Comparison of ENCODE assay signal across 8 mouse cellular contexts in genomic region chr4:128698011-128698861, GRCm38 (mm10). TPM values are rescaled to one million over a fixed set of nuclear protein-coding genes. Genes with fewer than 3 reads are reported as not detected.
DNase-seq lines count a peak whose midpoint lies in the region; ATAC-seq lines count a peak whose summit lies in the region.

No protein-coding gene starts in this region.

- H3K9ac ChIP-seq in heart, embryonic 14.5 days (ENCODE audit: low read length): no peak overlapping the region
- no peak overlapping the region for H3K9ac ChIP-seq in kidney, embryonic 14.5 days (ENCODE audit: low read depth, low read length)
- H3K9ac ChIP-seq in limb, embryonic 13.5 days: no peak overlapping the region
- no peak overlapping the region for H3K9ac ChIP-seq in neural tube, embryonic 15.5 days (replicated peaks)

- no peak overlapping the region for H3K27ac ChIP-seq in heart, embryonic 14.5 days (replicated peaks in 1 of 2; ENCODE audit: control insufficient read depth in 1 of 2, insufficient read depth in 1 of 2, low read depth in 2 of 2, low read length in 2 of 2)
- peak overlapping the region; percentile 91 for H3K27ac ChIP-seq in kidney, embryonic 14.5 days (ENCODE audit: low read depth, low read length)
- H3K27ac ChIP-seq in limb, embryonic 13.5 days: peak overlapping the region; percentile 94
- peak overlapping the region; percentile 83 for H3K27ac ChIP-seq in neural tube, embryonic 15.5 days (replicated peaks)

- no peak overlapping the region for H3K4me2 ChIP-seq in heart, embryonic 14.5 days (ENCODE audit: low read length)
- H3K4me2 ChIP-seq in kidney, embryonic 14.5 days (replicated peaks; ENCODE audit: low read depth, low read length): no peak overlapping the region
- H3K4me2 ChIP-seq in limb, embryonic 13.5 days (replicated peaks): peak overlapping the region; percentile 3; the same call in 1 of the 2 replicates
- 0 out of 2 replicates have a peak overlapping the region, but pooled peaks have one; percentile 4 for H3K4me2 ChIP-seq in neural tube, embryonic 15.5 days

- H3K27me3 ChIP-seq in heart, embryonic 14.5 days (ENCODE audit: control insufficient read depth, insufficient read depth, low read length): peaks cover 13% of the 10 kb centered on the region
- H3K27me3 ChIP-seq in kidney, embryonic 14.5 days (ENCODE audit: control insufficient read depth, insufficient read depth, low read length): no peaks in the 10 kb centered on the region
- H3K27me3 ChIP-seq in limb, embryonic 13.5 days: no peaks in the 10 kb centered on the region
- H3K27me3 ChIP-seq in neural tube, embryonic 15.5 days (replicated peaks): no peaks in the 10 kb centered on the region

- peak; percentile 70 for DNase-seq in layer of hippocampus, adult 11-12 months (ENCODE audit: low spot score)
- DNase-seq in layer of hippocampus, postnatal 25 days (ENCODE audit: extremely low spot score in 1 of 2, low spot score in 1 of 2): no peak
- DNase-seq in fibroblast of lung, adult 2 months (ENCODE audit: low read depth): peak; percentile 94
- DNase-seq in spleen, postnatal 14 days (ENCODE audit: low spot score in 2 of 2): no peak

- no peaks in the 10 kb centered on the region for H3K9me3 ChIP-seq in heart, embryonic 14.5 days (ENCODE audit: control insufficient read depth, low read length)
- no peaks in the 10 kb centered on the region for H3K9me3 ChIP-seq in kidney, embryonic 14.5 days (ENCODE audit: control insufficient read depth, low read length)
- no peaks in the 10 kb centered on the region for H3K9me3 ChIP-seq in limb, embryonic 13.5 days
- H3K9me3 ChIP-seq in neural tube, embryonic 15.5 days (replicated peaks): no peaks in the 10 kb centered on the region

- no peaks in the 10 kb centered on the region for H3K36me3 ChIP-seq in heart, embryonic 14.5 days (ENCODE audit: control insufficient read depth, insufficient read depth, low read length)
- no peaks in the 10 kb centered on the region for H3K36me3 ChIP-seq in kidney, embryonic 14.5 days (ENCODE audit: control insufficient read depth, insufficient read depth, low read length)
- no peaks in the 10 kb centered on the region for H3K36me3 ChIP-seq in limb, embryonic 13.5 days
- H3K36me3 ChIP-seq in neural tube, embryonic 15.5 days: no peaks in the 10 kb centered on the region

- WGBS in heart, embryonic 14.5 days: 60% methylated on average over 12 of the region's 12 CpGs
- 37% methylated on average over 12 of the region's 12 CpGs for WGBS in kidney, embryonic 14.5 days
- WGBS in limb, embryonic 13.5 days: 19% methylated on average over 12 of the region's 12 CpGs
- WGBS in neural tube, embryonic 15.5 days: 35% methylated on average over 12 of the region's 12 CpGs

- ATAC-seq in heart, embryonic 14.5 days (ENCODE audit: insufficient number of reproducible peaks, insufficient read depth, low FRiP score, low read depth): peak; percentile 60
- peak; percentile 82 for ATAC-seq in kidney, embryonic 14.5 days (ENCODE audit: low FRiP score, low TSS enrichment)
- peak; percentile 91 for ATAC-seq in limb, embryonic 13.5 days (ENCODE audit: low FRiP score, low read depth)
- peak; percentile 49 for ATAC-seq in neural tube, embryonic 15.5 days (ENCODE audit: low FRiP score)

- no peak overlapping the region for H3K4me3 ChIP-seq in heart, embryonic 14.5 days (ENCODE audit: control insufficient read depth in 1 of 2, insufficient read depth in 1 of 2, low read depth in 1 of 2, low read length in 2 of 2)
- H3K4me3 ChIP-seq in kidney, embryonic 14.5 days (ENCODE audit: low read length): no peak overlapping the region
- no peak overlapping the region for H3K4me3 ChIP-seq in limb, embryonic 13.5 days
- H3K4me3 ChIP-seq in neural tube, embryonic 15.5 days (replicated peaks): no peak overlapping the region

- H3K4me1 ChIP-seq in heart, embryonic 14.5 days (ENCODE audit: control insufficient read depth in 2 of 2, insufficient read depth in 2 of 2, low read length in 2 of 2): peaks cover 3 to 5% of the 10 kb centered on the region in 2 experiments; a peak in 2 of 4 replicates
- peaks cover 30% of the 10 kb centered on the region for H3K4me1 ChIP-seq in kidney, embryonic 14.5 days (ENCODE audit: control insufficient read depth, insufficient read depth, low read length)
- peaks cover 75% of the 10 kb centered on the region for H3K4me1 ChIP-seq in limb, embryonic 13.5 days
- peaks cover 70% of the 10 kb centered on the region for H3K4me1 ChIP-seq in neural tube, embryonic 15.5 days

RNA-seq across cellular contexts. Expression of gene Phc2, which starts 43.7 kb away (rescaled TPM):
- 10 to 100 TPM; 93.8 to 95.1 TPM for total RNA-seq in layer of hippocampus, postnatal 25 days (2021)
- 42.5 and 43.2 TPM in 2 replicates for polyA plus RNA-seq in heart, embryonic 14.5 days (2014; fragmentation: Nextera tagmentation; extraction: Ambion mirVana)
- polyA plus RNA-seq in kidney, embryonic 14.5 days (2014; fragmentation: Nextera tagmentation; extraction: Ambion mirVana): 46.6 and 50.2 TPM in 2 replicates
- 35.7 and 45.4 TPM in 2 replicates for polyA plus RNA-seq in limb, embryonic 13.5 days (2015; fragmentation: Nextera tagmentation; extraction: Ambion mirVana)
- 47.6 and 54.5 TPM in 2 replicates for polyA plus RNA-seq in neural tube, embryonic 15.5 days (2015; fragmentation: Nextera tagmentation; extraction: Ambion mirVana)

RNA-seq across cellular contexts. Expression of gene A3galt2, which starts 56.9 kb away (rescaled TPM):
- total RNA-seq in layer of hippocampus, postnatal 25 days (2021): under 1 TPM; 0.12 to 0.14 TPM
- polyA plus RNA-seq in heart, embryonic 14.5 days (2014; fragmentation: Nextera tagmentation; extraction: Ambion mirVana): 0.12 and 0.13 TPM in 2 replicates
- 0.23 and 0.49 TPM in 2 replicates for polyA plus RNA-seq in kidney, embryonic 14.5 days (2014; fragmentation: Nextera tagmentation; extraction: Ambion mirVana)
- 0.09 and 0.15 TPM in 2 replicates for polyA plus RNA-seq in limb, embryonic 13.5 days (2015; fragmentation: Nextera tagmentation; extraction: Ambion mirVana)
- 0.34 and 0.41 TPM in 2 replicates for polyA plus RNA-seq in neural tube, embryonic 15.5 days (2015; fragmentation: Nextera tagmentation; extraction: Ambion mirVana)

Comparison
In these comparisons a context has a peak if more than half of its experiments do, and no peak if none do; other contexts are left out.
1. DNase-seq: peak in layer of hippocampus, adult 11-12 months (single experiment) and fibroblast of lung, adult 2 months (single experiment); none in layer of hippocampus, postnatal 25 days (0 of 2) and spleen, postnatal 14 days (0 of 2).
2. H3K27ac ChIP-seq: peak in kidney, embryonic 14.5 days (single experiment), limb, embryonic 13.5 days (single experiment) and neural tube, embryonic 15.5 days (single experiment); none in heart, embryonic 14.5 days (0 of 2).
3. H3K4me2 ChIP-seq: peak in limb, embryonic 13.5 days (single experiment) and neural tube, embryonic 15.5 days (single experiment); none in heart, embryonic 14.5 days (single experiment) and kidney, embryonic 14.5 days (single experiment).
4. Peak in every context shown above with its lines, with median percentiles within 50 percentile points of each other: ATAC-seq.